Mouse (Mus musculus) kidney, adult 18-20 months (tissue): ENCODE results near the gene Tmc3.

ENCODE experiments used
- DNase-seq: peaks from one replicate; pipeline ENCODE4 v3.0.0; 2021

Tmc3 gene

GRCm38 (mm10) chr7:83639084-83639483 is 54.4 kb downstream of the Tmc3 start:
- no peak for DNase-seq

GRCm38 (mm10) chr7:83640581-83640980 is 55.9 kb downstream of the Tmc3 start:
- DNase-seq = no peak

GRCm38 (mm10) chr7:83641163-83641562 is 56.4 kb downstream of the Tmc3 start:
- DNase-seq = no peak

- DNase-seq = no peak
Observed at GRCm38 (mm10) chr7:83643581-83643980, 58.9 kb downstream of the Tmc3 start.

- DNase-seq = no peak
Observed at GRCm38 (mm10) chr7:83644761-83645160, 60.0 kb downstream of the Tmc3 start.

GRCm38 (mm10) chr7:83645476-83645875 is 60.7 kb downstream of the Tmc3 start:
- no peak for DNase-seq

GRCm38 (mm10) chr7:83648807-83649206 is 64.1 kb downstream of the Tmc3 start:
- DNase-seq = no peak

- no peak for DNase-seq
Observed at GRCm38 (mm10) chr7:83650638-83651037, 65.9 kb downstream of the Tmc3 start.

- no peak for DNase-seq
Observed at GRCm38 (mm10) chr7:83652498-83652897, 67.8 kb downstream of the Tmc3 start.

- no peak for DNase-seq
Observed at GRCm38 (mm10) chr7:83653605-83654051, 68.9 kb downstream of the Tmc3 start.

GRCm38 (mm10) chr7:83654196-83654595 is 69.5 kb downstream of the Tmc3 start:
- no peak for DNase-seq

GRCm38 (mm10) chr7:83654938-83655630 is 70.4 kb downstream of the Tmc3 start:
- no peak for DNase-seq

GRCm38 (mm10) chr7:83658716-83659115 is 74.0 kb downstream of the Tmc3 start:
- DNase-seq = no peak

- DNase-seq = peak; percentile 56
Observed at GRCm38 (mm10) chr7:83659159-83660065, 74.7 kb downstream of the Tmc3 start.

- DNase-seq = no peak
Observed at GRCm38 (mm10) chr7:83660273-83660691, 75.6 kb downstream of the Tmc3 start.

- no peak for DNase-seq
Observed at GRCm38 (mm10) chr7:83661031-83661430, 76.3 kb downstream of the Tmc3 start.

GRCm38 (mm10) chr7:83661763-83662162 is 77.0 kb downstream of the Tmc3 start:
- DNase-seq = no peak

GRCm38 (mm10) chr7:83662711-83663375 is 78.1 kb downstream of the Tmc3 start:
- DNase-seq = peak; percentile 23

- no peak for DNase-seq
Observed at GRCm38 (mm10) chr7:83666087-83666595, 81.4 kb downstream of the Tmc3 start.

GRCm38 (mm10) chr7:83667936-83668645 is 83.4 kb downstream of the Tmc3 start:
- no peak for DNase-seq

- peak; percentile 42 for DNase-seq
Observed at GRCm38 (mm10) chr7:83668724-83669123, 84.0 kb downstream of the Tmc3 start.

GRCm38 (mm10) chr7:83671573-83671972 is 86.8 kb downstream of the Tmc3 start:
- DNase-seq = no peak
